Mouse (Mus musculus) spleen, adult 2 months (tissue): ENCODE data around the gene Pdzd7.

ENCODE experiments used
- CTCF ChIP-seq: fragments of 200-500 bp; IDR thresholded peaks from 2 replicates; pipeline ENCODE4 v1.5.1; 2011; ENCODE audit warnings: mild to moderate bottlenecking, inconsistent platforms; ENCODE audit not compliant: insufficient read depth, insufficient read length, insufficient replicate concordance; ENCODE audit errors: extremely low read depth
- POLR2A ChIP-seq: fragments of 200-500 bp; IDR thresholded peaks from 2 replicates; pipeline ENCODE4 v1.6.1; 2011; ENCODE audit warnings: low read depth, low read length, inconsistent platforms

DNA sequence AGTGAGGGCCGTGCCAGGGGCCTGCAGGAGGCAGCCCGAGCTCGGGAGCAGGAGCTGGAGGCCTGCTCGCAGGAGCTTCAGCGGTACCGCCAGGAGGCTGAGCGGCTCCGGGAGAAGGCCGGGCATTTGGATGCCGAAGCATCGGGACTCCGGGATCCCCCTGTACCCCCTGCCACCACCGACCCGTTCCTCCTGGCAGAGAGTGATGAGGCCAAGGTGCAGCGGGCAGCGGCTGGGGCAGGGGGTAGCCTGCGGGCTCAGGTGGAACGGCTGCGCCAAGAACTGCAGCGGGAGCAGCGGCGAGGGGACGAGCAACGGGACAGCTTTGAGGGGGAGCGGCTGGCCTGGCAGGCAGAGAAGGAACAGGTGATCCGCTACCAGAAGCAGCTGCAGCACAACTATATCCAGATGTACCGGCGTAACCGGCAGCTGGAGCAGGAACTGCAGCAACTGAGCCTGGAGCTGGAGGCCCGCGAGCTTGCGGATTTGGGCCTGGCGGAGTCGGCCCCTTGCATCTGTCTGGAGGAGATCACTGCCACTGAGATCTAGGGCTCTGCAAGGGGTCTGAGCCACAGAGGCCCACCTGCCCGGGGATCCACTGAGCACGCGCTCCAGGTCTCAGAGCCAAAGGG is 19.5 kb downstream of the Pdzd7 start:
- no peak for TF ChIP-seq CTCF
- TF ChIP-seq POLR2A = no peak
